Mouse (Mus musculus) bone marrow macrophage, adult 2 months (primary cell): Measurements from ENCODE around the gene Rcsd1.

Source experiments
- CTCF ChIP-seq: IDR thresholded peaks from 2 replicates; pipeline ENCODE4 v1.5.1; 2012; ENCODE audit warnings: low read depth, mild to moderate bottlenecking, low read length, moderate library complexity
- POLR2A ChIP-seq: IDR thresholded peaks from 2 replicates; pipeline ENCODE4 v1.6.1; 2012; ENCODE audit warnings: mild to moderate bottlenecking, low read depth, low read length, borderline replicate concordance

GRCm38 (mm10) chr1:165636289-165636688 lies 73.3 kb downstream of the Rcsd1 start:
- TF ChIP-seq CTCF = no peak
- TF ChIP-seq POLR2A = no peak
